Mouse (Mus musculus) intestine, embryonic 15.5 days (tissue): ENCODE data around the gene Fam168b. TPM values are rescaled to one million over a fixed set of nuclear protein-coding genes. Genes with fewer than 3 reads are reported as not detected.

ENCODE experiments used
- ATAC-seq: fragments of 200-750 bp; cut with Nextera tagmentation; 2 replicates; pipeline ENCODE4 v1.8.0; 2017; ENCODE audit warnings: moderate TSS enrichment, moderate library complexity
- H3K27ac ChIP-seq: fragments of 300-500 bp; sonication (generic); 2 replicates; pipeline ENCODE4 v1.5.1; 2015; ENCODE audit warnings: mild to moderate bottlenecking, inconsistent platforms
- H3K27me3 ChIP-seq: fragments of 300-500 bp; sonication (generic); replicated peaks from 2 replicates; pipeline ENCODE4 v1.6.1; 2015; ENCODE audit warnings: inconsistent platforms
- H3K36me3 ChIP-seq: fragments of 300-500 bp; sonication (generic); 2 replicates; pipeline ENCODE4 v1.6.1; 2015; ENCODE audit warnings: inconsistent platforms
- H3K4me1 ChIP-seq: fragments of 300-500 bp; sonication (generic); replicated peaks from 2 replicates; pipeline ENCODE4 v1.6.1; 2015; ENCODE audit warnings: inconsistent platforms
- H3K4me2 ChIP-seq: fragments of 300-500 bp; sonication (generic); replicated peaks from 2 replicates; pipeline ENCODE4 v1.6.1; 2015; ENCODE audit warnings: mild to moderate bottlenecking, inconsistent platforms
- H3K4me3 ChIP-seq: fragments of 300-500 bp; sonication (generic); replicated peaks from 2 replicates; pipeline ENCODE4 v1.5.1; 2015; ENCODE audit warnings: inconsistent platforms
- H3K9ac ChIP-seq: fragments of 300-500 bp; sonication (generic); 2 replicates; pipeline ENCODE4 v1.6.1; 2015; ENCODE audit warnings: inconsistent platforms
- H3K9me3 ChIP-seq: fragments of 300-500 bp; sonication (generic); 2 replicates; pipeline ENCODE4 v1.6.1; 2016; ENCODE audit warnings: inconsistent platforms
- WGBS: fragments of 180-500 bp; shearing (Covaris S2); methylation state at CpG from one replicate; pipeline ENCODE4 v1.1.7; 2015; 5-methylcytosine and 5-hydroxymethylcytosine counted together
- polyA plus RNA-seq: library from polyadenylated mRNA; unstranded; fragments of >200 nt; fragmentation: Nextera tagmentation; extraction: Ambion mirVana; gene quantifications from 2 replicates; pipeline ENCODE4 v1.2.1, GENCODE M21; 2015

The Fam168b gene
- polyA plus RNA-seq, 1 experiment from 2014 or later = 57.0 TPM

DNA sequence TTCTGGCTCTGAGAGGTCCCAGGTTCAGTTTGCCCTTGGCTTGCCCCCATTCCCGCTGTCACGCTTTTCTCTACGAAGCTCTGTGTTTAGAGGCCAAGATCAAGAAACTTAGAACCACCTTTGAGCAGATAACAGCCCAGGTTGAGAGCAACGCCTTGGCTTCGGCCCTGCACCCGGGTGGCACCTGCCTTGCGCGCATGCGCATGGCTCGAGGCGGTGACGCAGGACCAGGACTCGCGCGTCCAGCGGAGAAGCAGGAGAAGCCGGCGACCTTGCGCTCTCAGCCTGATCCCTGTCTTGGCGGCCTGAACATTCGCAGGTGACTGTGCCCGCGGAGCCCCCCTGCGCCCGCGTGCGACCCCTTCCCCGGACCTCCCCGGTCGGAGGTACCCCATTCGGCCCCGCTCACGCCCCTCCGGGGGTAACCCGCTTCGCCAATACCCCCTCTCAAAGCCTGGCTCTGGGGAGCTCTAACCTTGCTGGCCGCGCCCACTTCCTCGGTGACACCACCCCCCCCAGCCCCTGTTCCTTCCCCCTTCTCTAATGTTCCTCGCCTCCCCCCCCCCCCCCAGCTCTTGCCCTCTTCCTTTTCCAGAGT lies 7.0 kb upstream of the Fam168b start, which contains the start of gene Plekhb2:
TSS of gene Plekhb2 (plus strand) at position 232 of the 598 bp plus-strand sequence.
- peak within 1 kb of the TSS; percentile 84 for H3K27ac ChIP-seq
- peak; percentile 86 for ATAC-seq
- under 1% methylated on average over 34 of the region's 40 CpGs for WGBS
- H3K4me1 ChIP-seq = 0 out of 2 replicates have a peak, but pooled peaks cover 3% of the 10 kb centered on the region
- no peaks in the 10 kb centered on the region for H3K27me3 ChIP-seq
- peak within 1 kb of the TSS; percentile 89 for H3K4me2 ChIP-seq
- no peaks in the 10 kb centered on the region for H3K36me3 ChIP-seq
- peak within 1 kb of the TSS; percentile 79 for H3K4me3 ChIP-seq
- peak within 1 kb of the TSS; percentile 83 for H3K9ac ChIP-seq
- H3K9me3 ChIP-seq = no peaks in the 10 kb centered on the region

- Histone ChIP-seq H3K36me3 (no peaks in the 10 kb centered on the region), H3K9me3 (no peaks in the 10 kb centered on the region), H3K4me3 (no peak overlapping the region), H3K4me2 (no peak overlapping the region), H3K27me3 (no peaks in the 10 kb centered on the region), H3K4me1 (peaks cover 3% of the 10 kb centered on the region; the same call in 1 of the 2 replicates), H3K27ac (no peak overlapping the region), H3K9ac (no peak overlapping the region)
- ATAC-seq = no peak
- WGBS = 84% methylated on average over 3 of the region's 3 CpGs
Measured at GRCm38 (mm10) chr1:34847070-34847469, 4.2 kb upstream of the Fam168b start.

- Histone ChIP-seq H3K4me3 (peak overlapping the region; percentile 80), H3K9me3 (no peaks in the 10 kb centered on the region), H3K27ac (peak overlapping the region; percentile 96), H3K4me2 (peak overlapping the region; percentile 73), H3K4me1 (peaks cover 14% of the 10 kb centered on the region), H3K9ac (peak overlapping the region; percentile 95), H3K27me3 (no peaks in the 10 kb centered on the region), H3K36me3 (no peaks in the 10 kb centered on the region)
- WGBS = under 1% methylated on average over 38 of the region's 51 CpGs
- peak; percentile 94 for ATAC-seq
Measured at GRCm38 (mm10) chr1:34842389-34842861, 440 bp downstream of the Fam168b start.

DNA sequence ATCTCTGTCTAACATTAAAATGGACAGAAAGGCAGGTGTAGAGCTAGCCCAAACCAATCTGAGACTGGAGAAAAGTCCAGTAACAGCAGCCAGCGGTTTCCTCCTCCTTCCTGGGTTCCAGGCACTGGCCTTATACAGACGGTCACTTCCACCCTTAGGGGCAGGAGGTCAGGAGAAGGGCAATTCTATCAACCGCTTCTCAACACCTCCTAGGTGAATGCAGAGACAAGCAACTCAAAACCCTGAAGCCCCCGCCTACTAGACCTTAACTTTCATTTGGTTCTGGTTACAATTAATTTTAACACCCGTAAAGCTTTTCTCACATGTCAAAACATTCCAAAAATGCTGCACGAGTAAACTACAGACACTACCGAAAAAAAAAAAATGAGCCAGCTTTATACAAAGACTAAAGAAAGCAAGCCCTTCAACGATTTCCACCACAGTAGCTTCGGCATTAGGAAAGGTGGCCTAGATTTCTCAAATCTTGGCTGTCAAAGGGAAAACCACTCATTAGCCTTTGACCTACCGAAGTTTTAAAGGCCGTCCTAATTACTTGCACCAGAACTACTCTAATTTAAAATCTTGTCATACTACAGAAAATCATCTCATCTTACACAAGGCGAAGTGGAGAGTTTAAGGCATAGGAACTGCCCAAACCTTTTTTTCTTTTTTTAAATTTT lies 1.0 kb downstream of the Fam168b start:
- H3K9me3 ChIP-seq = no peaks in the 10 kb centered on the region
- peak overlapping the region; percentile 95 for H3K9ac ChIP-seq
- H3K27me3 ChIP-seq = no peaks in the 10 kb centered on the region
- peak overlapping the region; percentile 80 for H3K4me3 ChIP-seq
- H3K27ac ChIP-seq = peak overlapping the region; percentile 96
- H3K4me2 ChIP-seq = peak overlapping the region; percentile 73
- H3K36me3 ChIP-seq = no peaks in the 10 kb centered on the region
- H3K4me1 ChIP-seq = peaks cover 14% of the 10 kb centered on the region
- no peak for ATAC-seq
- under 1% methylated on average over 12 of the region's 12 CpGs for WGBS

GRCm38 (mm10) chr1:34839241-34839640 lies 3.6 kb downstream of the Fam168b start:
- Histone ChIP-seq H3K4me2 (no peak overlapping the region), H3K27ac (no peak overlapping the region), H3K4me3 (no peak overlapping the region), H3K9ac (no peak overlapping the region), H3K4me1 (peaks cover 14% of the 10 kb centered on the region), H3K36me3 (peaks cover 4% of the 10 kb centered on the region; the same call in 1 of the 2 replicates), H3K27me3 (no peaks in the 10 kb centered on the region), H3K9me3 (no peaks in the 10 kb centered on the region)
- no peak for ATAC-seq
- whole genome bisulfite sequencing = 57% methylated on average over 12 of the region's 12 CpGs

GRCm38 (mm10) chr1:34837951-34838689 lies 4.7 kb downstream of the Fam168b start:
- no peak overlapping the region for H3K27ac ChIP-seq
- H3K4me3 ChIP-seq = no peak overlapping the region
- no peak overlapping the region for H3K9ac ChIP-seq
- 77% methylated on average over 6 of the region's 6 CpGs for WGBS
- peaks cover 17% of the 10 kb centered on the region for H3K4me1 ChIP-seq
- H3K9me3 ChIP-seq = no peaks in the 10 kb centered on the region
- no peaks in the 10 kb centered on the region for H3K27me3 ChIP-seq
- H3K36me3 ChIP-seq = peaks cover 4% of the 10 kb centered on the region; the same call in 1 of the 2 replicates
- H3K4me2 ChIP-seq = no peak overlapping the region
- no peak for ATAC-seq

GRCm38 (mm10) chr1:34834904-34835303 lies 8.0 kb downstream of the Fam168b start:
- H3K27me3 ChIP-seq = no peaks in the 10 kb centered on the region
- H3K9ac ChIP-seq = no peak overlapping the region
- H3K4me3 ChIP-seq = no peak overlapping the region
- 81% methylated on average over 2 of the region's 2 CpGs for WGBS
- H3K9me3 ChIP-seq = no peaks in the 10 kb centered on the region
- ATAC-seq = no peak
- peaks cover 11% of the 10 kb centered on the region; the same call in 1 of the 2 replicates for H3K36me3 ChIP-seq
- H3K4me2 ChIP-seq = no peak overlapping the region
- peaks cover 14% of the 10 kb centered on the region for H3K4me1 ChIP-seq
- H3K27ac ChIP-seq = no peak overlapping the region

DNA sequence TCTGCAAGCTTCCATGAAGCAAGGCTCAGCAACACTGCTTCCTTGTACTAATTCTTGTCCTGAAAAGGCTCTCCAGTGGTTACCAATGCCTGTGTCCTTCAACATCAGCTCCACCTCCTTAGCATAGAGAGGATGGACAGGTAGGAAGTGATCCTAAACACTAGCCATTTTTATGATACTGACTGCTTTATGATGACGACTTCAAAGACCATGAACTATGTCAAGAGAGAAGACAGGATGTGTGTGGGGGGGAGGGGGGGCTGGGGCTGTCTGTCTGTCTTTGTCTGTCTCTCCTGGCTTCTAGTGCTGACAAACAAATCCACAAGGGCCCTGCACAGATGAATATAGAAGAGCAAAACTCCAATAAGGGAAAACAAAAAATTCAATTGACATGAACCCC lies 11.5 kb downstream of the Fam168b start:
- Histone ChIP-seq H3K4me3 (no peak overlapping the region), H3K9ac (no peak overlapping the region), H3K4me2 (no peak overlapping the region), H3K36me3 (peaks cover 17% of the 10 kb centered on the region; the same call in 1 of the 2 replicates), H3K27ac (no peak overlapping the region), H3K27me3 (no peaks in the 10 kb centered on the region), H3K4me1 (peaks cover 12% of the 10 kb centered on the region), H3K9me3 (no peaks in the 10 kb centered on the region)
- ATAC-seq = no peak
- 27% methylated on average over 1 of the region's 1 CpGs for WGBS

GRCm38 (mm10) chr1:34830934-34831333 lies 11.9 kb downstream of the Fam168b start:
- H3K27ac ChIP-seq = no peak overlapping the region
- no peak overlapping the region for H3K4me3 ChIP-seq
- H3K9me3 ChIP-seq = no peaks in the 10 kb centered on the region
- no peaks in the 10 kb centered on the region for H3K27me3 ChIP-seq
- no peak overlapping the region for H3K9ac ChIP-seq
- WGBS = 61% methylated on average over 2 of the region's 2 CpGs
- peaks cover 13% of the 10 kb centered on the region; the same call in 1 of the 2 replicates for H3K36me3 ChIP-seq
- ATAC-seq = no peak
- H3K4me1 ChIP-seq = peaks cover 12% of the 10 kb centered on the region; the same call in 1 of the 2 replicates
- no peak overlapping the region for H3K4me2 ChIP-seq

DNA sequence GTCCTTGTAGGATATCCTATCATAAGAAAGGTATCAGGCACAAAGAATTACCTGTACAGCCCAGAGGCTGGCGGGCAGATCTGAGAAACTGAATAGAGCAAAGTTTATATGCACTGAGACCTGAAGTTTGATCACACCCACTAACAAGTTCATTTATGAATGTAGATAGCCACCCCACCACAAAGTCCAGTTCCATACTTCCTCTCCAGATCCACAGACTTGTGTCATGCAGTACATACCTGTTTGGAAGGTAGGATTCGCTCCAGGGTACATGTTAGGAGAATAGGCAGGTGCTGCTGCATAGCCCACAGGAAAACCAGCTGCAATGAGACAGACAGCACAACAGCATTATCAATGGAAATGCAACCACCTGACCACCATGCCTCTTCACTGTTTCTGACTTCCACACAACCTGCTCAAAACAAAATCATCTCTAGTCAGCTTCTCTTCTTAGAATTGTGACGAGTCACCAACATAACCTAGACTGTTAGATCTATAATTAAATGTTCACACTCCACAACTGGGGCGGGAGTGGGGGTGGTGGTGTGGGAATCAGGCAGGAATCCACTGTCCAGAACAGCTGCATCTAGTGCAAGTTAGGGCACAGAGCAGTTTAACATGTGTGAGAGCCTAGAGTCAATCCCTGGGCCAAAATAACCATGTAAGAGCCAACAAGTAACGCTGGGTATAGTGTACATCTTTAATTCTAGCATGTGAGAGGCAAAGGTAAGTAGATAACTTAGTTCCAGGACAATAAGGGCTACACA lies 14.2 kb downstream of the Fam168b start:
- Histone ChIP-seq H3K4me1 (0 out of 2 replicates have a peak, but pooled peaks cover 12% of the 10 kb centered on the region), H3K36me3 (peaks cover 14% of the 10 kb centered on the region; the same call in 1 of the 2 replicates), H3K9me3 (no peaks in the 10 kb centered on the region), H3K4me3 (no peak overlapping the region), H3K9ac (no peak overlapping the region), H3K27ac (no peak overlapping the region), H3K27me3 (no peaks in the 10 kb centered on the region), H3K4me2 (no peak overlapping the region)
- 86% methylated on average over 5 of the region's 5 CpGs for WGBS
- peak; percentile 30; the same call in 1 of the 2 replicates for ATAC-seq

DNA sequence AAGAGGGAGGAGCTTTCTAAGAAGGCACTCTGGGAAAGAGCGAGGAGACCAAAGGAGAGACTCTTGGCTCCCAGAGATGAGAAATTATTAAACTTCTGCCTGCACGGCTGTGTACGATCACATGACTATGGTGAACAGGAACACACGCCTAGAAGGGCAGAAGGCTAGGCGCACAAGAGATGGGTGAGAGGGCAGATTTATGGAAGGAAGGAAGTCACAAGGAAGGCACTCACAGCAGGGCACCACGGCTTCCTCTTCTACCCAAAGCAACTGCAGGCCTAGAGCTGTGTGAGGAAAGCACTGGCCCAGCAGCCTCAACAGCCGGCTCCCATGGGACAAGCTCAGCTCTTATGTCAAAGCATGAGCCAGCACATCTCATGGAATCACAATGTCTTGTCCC lies 15.0 kb downstream of the Fam168b start:
- Histone ChIP-seq H3K36me3 (peaks cover 22% of the 10 kb centered on the region), H3K27ac (no peak overlapping the region), H3K27me3 (no peaks in the 10 kb centered on the region), H3K4me3 (no peak overlapping the region), H3K4me1 (0 out of 2 replicates have a peak, but pooled peaks cover 9% of the 10 kb centered on the region), H3K4me2 (no peak overlapping the region), H3K9me3 (no peaks in the 10 kb centered on the region), H3K9ac (no peak overlapping the region)
- WGBS = 73% methylated on average over 7 of the region's 7 CpGs
- no peak for ATAC-seq
